Mouse (Mus musculus) right cerebral cortex, postnatal 4 days (tissue): ENCODE measurements around the gene Npc1l1.

ENCODE experiments used
- DNase-seq: peaks from one replicate; pipeline ENCODE4 v3.0.0-alpha.2; 2022

Gene Npc1l1

DNA sequence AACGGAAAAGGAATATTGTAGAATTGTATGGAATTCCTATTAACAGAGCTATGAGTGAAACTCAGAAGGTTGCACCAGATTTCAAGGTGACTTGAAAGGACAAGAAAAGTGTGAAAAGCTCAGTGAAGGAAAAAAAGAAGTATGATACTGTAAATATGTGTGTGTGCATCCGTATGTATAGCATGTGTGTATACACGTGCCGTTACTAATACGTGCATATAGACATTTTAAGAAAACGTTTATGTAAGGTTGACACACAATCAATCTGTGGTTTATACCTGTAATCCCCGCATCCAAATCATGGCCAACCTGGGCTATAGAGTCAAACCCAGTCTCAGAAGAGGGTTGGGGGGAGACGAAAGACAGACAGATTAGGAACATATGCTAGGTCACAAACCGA, 29.4 kb downstream of the Npc1l1 start:
- no peak for DNase-seq

DNA sequence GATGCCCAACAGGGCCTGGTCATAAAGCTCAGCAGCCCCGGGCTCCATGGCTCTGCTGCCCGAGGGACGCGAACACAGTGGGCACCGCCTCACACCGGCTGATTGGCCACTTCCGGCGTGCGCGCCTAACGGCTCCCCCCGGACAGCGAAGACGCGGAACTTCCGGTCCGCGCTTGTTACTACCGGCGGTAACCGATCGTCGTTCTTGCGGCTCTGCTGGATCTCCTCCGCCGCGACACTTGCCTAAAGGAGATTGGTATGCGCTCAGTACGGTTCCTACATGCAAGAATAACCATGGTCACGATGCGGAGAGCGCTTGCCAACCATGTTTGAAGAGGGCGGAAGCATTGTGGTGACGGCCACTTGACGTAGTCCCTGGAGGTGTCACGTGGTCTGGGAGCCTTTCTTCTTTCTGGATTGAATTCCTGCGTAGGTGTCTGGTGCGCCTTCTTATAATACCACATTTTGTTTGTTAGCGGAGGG, 29.8 kb downstream of the Npc1l1 start, which contains the start of gene Nudcd3:
Gene Nudcd3 (minus strand): TSS at position 329 of the 483 bp plus-strand sequence.
- DNase-seq: peak; percentile 85

- DNase-seq: no peak
Observed at GRCm38 (mm10) chr11:6199410-6200086, 30.4 kb downstream of the Npc1l1 start, which contains the start of gene A730071L15Rik. A730071L15Rik (plus strand) TSS chr11:6200029.

- no peak for DNase-seq
Observed at GRCm38 (mm10) chr11:6198449-6198848, 31.5 kb downstream of the Npc1l1 start.

DNA sequence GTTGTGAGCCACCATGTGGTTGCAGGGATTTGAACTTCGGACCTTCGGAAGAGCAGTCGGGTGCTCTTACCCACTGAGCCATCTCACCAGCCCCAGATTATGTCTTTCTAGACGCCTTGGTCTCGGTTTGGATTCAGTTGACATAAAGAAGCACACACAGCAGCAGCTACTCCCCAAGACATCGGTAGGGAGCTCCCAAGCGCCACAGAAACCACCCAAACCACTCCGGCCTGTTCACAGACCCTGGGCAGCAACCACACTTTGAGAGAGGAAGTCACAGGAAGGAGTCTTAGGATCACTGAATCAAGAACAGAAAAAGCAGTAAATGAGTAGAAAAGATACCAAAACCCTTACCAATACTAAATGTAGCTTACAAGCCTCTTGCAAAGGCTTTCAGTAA, 33.2 kb downstream of the Npc1l1 start:
- no peak for DNase-seq

DNA sequence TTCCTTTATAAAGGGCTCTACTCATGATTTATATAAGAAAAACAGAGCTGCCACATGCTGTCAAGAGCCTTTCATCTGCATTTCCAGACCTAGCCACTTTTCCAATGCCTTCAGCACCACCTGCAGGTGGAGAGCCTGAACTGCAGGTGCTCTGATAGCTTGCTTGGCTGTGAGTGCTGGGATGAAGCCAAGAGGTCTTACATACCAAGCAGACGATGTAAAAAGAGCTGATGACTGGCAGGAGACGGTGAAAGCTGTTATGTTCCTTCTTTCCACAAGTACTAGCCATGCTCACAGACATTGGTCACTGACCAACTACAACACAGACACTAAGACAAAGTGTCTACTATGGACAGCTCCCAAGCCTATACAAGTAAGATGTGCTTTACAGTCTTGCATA, 42.1 kb downstream of the Npc1l1 start:
- peak; percentile 89 for DNase-seq

- DNase-seq: no peak
Observed at GRCm38 (mm10) chr11:6187399-6187798, 42.5 kb downstream of the Npc1l1 start.

- no peak for DNase-seq
Observed at GRCm38 (mm10) chr11:6184202-6184935, 45.6 kb downstream of the Npc1l1 start.

GRCm38 (mm10) chr11:6183246-6183645, 46.7 kb downstream of the Npc1l1 start:
- DNase-seq: no peak

DNA sequence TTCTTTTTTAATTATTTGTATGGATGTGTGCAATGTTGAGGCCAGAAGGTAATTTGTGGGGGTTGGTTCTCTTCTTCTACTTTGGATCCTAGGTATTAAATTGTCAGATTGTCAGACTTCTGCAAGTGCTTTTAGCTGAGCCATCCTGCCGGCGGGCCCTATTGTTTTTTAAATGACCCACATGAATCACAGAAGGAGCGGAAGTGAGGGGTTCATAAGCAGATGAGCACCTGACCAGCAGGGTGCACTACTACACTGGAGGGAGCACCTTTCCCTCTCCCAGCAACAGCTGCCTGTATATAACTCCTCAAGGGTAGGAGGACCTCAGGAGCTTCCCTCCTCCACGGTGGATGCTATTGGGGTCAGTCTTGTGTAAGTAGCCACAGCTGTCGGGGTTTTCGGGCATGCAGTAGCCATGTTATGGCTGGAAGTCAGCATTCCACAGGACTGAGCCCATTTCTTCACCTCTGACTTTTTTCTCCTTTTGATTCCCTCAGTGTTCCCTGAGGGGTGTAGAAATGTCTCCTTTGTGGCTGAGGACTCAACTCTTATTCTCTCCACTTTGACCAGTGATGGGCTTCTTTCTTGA, 49.0 kb downstream of the Npc1l1 start:
- DNase-seq: no peak

DNA sequence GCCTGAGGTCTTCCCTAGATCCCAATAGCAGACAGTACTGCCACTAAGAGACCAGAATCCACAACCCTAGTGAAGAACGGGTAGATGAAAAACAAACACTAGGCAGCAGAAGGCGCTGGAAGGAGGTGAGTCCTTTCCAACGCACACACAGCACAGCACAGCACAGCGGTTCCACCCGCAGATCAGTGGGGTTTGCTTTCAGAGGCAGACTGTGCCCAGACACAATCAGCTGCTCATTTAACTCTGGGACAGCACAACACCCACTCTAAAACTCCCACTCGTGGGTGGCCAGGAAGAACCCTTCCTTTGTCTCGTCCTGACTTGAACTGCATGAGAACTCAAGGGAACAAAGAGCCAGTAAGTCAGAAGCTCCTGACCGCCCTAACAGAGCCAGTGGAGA, 50.7 kb downstream of the Npc1l1 start:
- no peak for DNase-seq

DNA sequence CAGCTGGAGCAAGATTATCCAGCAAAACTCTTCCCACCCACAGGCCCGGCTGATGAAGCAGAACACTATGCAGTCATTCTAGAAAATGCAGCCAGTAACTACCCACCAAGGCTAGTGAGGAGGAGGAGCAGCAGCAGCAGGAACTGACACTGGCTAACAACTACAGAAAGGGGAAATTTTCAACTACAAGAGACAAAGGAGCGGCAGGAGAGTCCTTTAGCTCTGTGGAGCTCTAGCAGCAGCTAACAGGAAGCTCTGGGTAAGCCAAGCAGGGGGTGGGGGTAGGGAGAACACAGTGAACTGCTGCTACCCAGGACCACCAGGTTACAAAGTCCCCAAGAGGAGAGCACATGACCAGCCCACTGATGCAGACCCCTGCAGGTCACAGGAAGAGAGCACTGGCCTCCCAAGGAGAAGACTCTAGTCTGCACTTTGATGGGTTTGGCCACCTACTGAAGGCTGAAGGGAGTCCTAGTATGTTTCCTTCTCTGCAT, 51.2 kb downstream of the Npc1l1 start:
- DNase-seq: no peak

DNA sequence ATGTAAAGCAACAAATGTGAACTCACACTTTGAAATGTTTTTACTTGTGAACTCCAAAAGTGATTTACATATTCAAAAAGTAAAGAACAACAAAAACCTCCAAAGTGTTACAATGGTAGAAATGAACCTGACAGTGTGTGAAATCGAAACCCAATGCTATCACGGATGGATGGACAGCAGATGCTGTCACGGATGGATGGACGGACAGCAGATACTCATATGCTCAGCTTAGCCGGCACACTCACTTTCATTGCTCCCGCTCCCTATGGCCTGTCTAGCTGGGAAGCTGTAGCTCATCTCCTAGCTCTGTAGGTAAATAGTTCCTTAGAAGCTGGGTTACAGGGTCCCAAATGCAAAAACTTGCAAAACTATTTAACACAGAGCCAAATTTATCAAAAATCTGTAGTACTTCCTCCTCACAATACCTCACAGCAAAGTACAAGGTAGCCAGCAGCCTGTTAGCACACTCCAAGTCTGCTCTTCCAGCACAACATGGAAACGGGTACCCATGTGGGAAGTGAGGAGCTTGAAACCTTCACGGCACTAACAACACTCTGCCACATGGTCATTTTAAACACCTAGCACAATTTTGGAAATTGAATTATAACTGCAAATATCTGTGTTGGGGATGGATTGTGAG, 52.0 kb downstream of the Npc1l1 start:
- DNase-seq: no peak

DNA sequence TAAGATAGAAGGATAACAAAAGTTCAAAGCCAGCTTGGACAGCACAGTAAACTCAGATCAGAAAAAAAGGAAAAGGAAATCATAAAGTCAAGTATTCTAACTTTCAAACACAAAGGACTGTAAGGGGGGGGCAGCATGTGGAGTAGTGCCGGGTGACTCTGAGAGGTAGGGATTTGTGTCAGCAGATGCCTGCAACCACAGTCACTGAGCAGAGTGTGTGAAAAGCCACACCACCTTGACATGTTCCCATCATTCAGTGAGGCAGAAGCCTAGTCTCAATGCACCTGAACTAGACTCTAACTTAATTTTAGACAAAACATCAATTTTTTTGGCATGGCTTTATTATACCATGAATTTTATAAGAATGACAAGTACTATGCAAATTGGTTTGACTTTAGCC, 54.4 kb downstream of the Npc1l1 start:
- DNase-seq: no peak

GRCm38 (mm10) chr11:6174719-6175118, 55.2 kb downstream of the Npc1l1 start:
- no peak for DNase-seq

DNA sequence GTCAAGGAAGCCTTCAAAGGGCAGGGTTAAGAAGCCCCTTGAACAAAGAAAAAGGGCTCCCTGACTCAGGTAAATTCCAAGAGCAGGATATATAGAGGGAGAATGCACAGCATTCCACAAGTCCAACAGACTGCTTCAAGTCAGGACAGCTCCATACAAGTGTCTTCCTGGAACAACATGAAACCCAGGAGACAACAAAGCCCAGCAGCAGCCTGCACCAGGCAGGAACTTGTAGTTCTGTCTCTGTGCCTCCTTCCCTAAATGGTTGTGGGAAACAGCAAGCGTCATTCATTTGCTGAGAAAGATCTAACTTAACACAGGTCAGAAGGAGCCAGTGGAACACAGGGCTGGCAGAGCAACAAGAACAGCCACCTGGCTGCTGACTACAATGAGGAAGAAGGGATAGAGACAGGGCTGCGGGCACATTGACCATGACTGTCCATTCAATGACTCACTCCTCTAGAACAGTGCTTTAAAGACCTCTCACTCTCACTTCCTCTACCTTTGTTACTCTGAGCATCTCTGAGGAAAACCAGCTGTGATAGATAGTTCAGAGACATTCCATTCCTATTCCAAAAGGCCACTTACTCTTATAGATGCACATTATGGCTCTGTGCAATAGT, 60.8 kb downstream of the Npc1l1 start:
- no peak for DNase-seq

DNA sequence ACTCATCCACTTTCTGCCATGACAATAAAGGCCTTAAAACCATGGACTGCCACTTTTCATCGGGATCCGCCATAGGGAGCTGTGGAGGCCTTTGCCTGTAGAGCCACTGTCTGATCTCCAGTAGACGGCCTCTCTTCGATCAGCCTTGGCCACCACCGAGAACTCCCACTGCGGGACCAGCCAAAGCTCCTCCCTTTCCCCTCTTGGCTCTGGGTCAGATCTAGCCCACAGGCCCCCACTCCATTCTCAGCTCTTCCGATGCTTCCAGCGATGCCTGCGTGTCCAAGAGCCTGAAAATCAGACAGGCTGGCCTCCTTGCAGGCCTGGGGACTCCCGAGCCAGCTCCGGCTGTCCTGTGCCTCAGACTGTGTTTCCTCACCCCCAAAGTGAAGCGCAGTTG, 63.6 kb downstream of the Npc1l1 start:
- no peak for DNase-seq

- no peak for DNase-seq
Observed at GRCm38 (mm10) chr11:6165391-6166081, 64.4 kb downstream of the Npc1l1 start.

GRCm38 (mm10) chr11:6164781-6165180, 65.2 kb downstream of the Npc1l1 start:
- no peak for DNase-seq

DNA sequence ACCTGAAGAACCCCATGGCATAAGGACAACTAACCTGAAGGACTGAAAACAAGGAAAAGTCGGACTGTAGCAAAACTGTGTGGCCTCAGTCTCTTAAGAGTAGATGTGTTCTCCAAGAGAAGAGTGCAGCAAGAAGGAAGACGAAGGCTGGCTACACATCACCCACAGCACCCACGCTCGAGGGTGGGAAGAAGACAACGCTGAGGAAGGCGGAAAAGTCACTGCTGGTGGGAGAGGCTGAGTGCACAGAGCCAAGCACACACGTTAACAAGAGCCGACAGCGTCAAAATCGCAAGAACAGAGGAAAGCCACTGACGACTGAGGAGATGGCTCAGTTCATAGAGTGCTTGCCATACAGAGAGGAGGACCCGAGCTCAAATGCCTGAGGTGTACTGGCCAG, 66.2 kb downstream of the Npc1l1 start:
- DNase-seq: no peak

GRCm38 (mm10) chr11:6163062-6163461, 66.9 kb downstream of the Npc1l1 start:
- no peak for DNase-seq

DNA sequence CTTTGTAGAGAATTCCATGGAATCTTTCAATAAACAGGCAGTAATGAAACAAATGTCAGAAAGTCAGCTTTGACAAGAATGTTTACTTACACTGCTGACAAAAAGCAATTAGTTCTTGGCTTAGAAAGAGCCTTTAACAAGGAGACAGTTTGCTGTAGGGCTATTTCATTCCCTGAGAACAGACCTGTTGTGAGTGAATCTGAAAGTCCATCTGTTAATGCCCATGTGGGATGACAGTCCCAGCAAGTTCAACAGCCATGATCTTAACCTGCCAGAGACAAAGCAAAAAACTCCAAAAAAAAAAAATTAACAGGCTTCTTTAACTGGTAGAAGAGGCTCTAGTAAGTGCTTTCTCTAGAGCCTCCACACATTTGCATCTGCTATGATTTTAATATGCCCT, 68.4 kb downstream of the Npc1l1 start:
- DNase-seq: no peak
